Mouse (Mus musculus): Measurements from ENCODE around the gene Ddit4. TPM values are rescaled to one million over a fixed set of nuclear protein-coding genes. Genes with fewer than 3 reads are reported as not detected.
A peak's percentile ranks its signal among the peaks of the same experiment; 100 is the strongest.

The Ddit4 gene
- total and polyA plus RNA-seq, 3 experiments, result 39.5 to 136 (median 50.6) TPM

- H3K36me3 ChIP-seq (replicated peaks in 1 of 2; ENCODE audit: control insufficient read depth in 1 of 2, insufficient read depth in 1 of 2, low read length in 1 of 2), result peaks cover 8 to 21% of the 10 kb centered on the region in 2 experiments
- no peaks in the 10 kb centered on the region for H3K9me3 ChIP-seq (replicated peaks; ENCODE audit: low read length)
- no peaks in the 10 kb centered on the region for H3K27me3 ChIP-seq (replicated peaks)
- H3K9ac ChIP-seq (ENCODE audit: insufficient read depth, low read depth), result peak overlapping the region; percentile 63
- H3K4me3 ChIP-seq (replicated peaks in 1 of 3; ENCODE audit: low read depth in 2 of 3, low read length in 2 of 3, poor library complexity in 1 of 3), result peak overlapping the region in 2 of 3 experiments; percentile 24 to 96
- peak overlapping the region; percentile 47 for H3K4me2 ChIP-seq (ENCODE audit: insufficient read depth, low read depth, poor library complexity, severe bottlenecking)
- peaks cover 7 to 34% of the 10 kb centered on the region in 2 experiments for H3K4me1 ChIP-seq (ENCODE audit: control insufficient read depth in 1 of 2, insufficient read depth in 2 of 2)
- peaks cover 21% of the 10 kb centered on the region for H3K79me2 ChIP-seq (replicated peaks; ENCODE audit: control insufficient read depth, extremely low read depth, insufficient read depth, poor library complexity, severe bottlenecking)
- peak; percentile 54 for DNase-seq (ENCODE audit: extremely low read depth)
- peak; percentile 32; the same call in 1 of the 2 replicates for TF ChIP-seq BHLHE40 (IDR thresholded peaks at IDR 0.05; ENCODE audit: low read depth, low read length)
- TF ChIP-seq SMC3 (IDR thresholded peaks at IDR 0.05; ENCODE audit: low read depth, low read length), result no peak
- no peak for TF ChIP-seq JUND (conservative IDR thresholded peaks at IDR 0.05; ENCODE audit: low read depth, low read length)
- peak; percentile 48; the same call in 1 of the 2 replicates for TF ChIP-seq ETS1 (conservative IDR thresholded peaks at IDR 0.05; ENCODE audit: low read depth, low read length)
- TF ChIP-seq USF2 (conservative IDR thresholded peaks at IDR 0.05; ENCODE audit: low read depth, low read length), result no peak
- peak; percentile 13; the same call in 1 of the 2 replicates for TF ChIP-seq MAX (IDR thresholded peaks at IDR 0.05; ENCODE audit: low read length)
- no peak for TF ChIP-seq NRF1 (IDR thresholded peaks at IDR 0.05; ENCODE audit: low read depth, low read length)
- no peak for TF ChIP-seq ZC3H11A (IDR thresholded peaks at IDR 0.05; ENCODE audit: low read depth, low read length)
- TF ChIP-seq ZKSCAN1 (IDR thresholded peaks at IDR 0.05; ENCODE audit: borderline replicate concordance, low read depth, low read length), result no peak
- peak; percentile 26; the same call in 1 of the 2 replicates for TF ChIP-seq MYC (IDR thresholded peaks at IDR 0.05; ENCODE audit: low read depth, low read length)
- no peak; the same call in 1 of the 2 replicates for TF ChIP-seq USF1 (IDR thresholded peaks at IDR 0.05; ENCODE audit: low read depth, low read length)
- peak; percentile 64 for TF ChIP-seq MXI1 (IDR thresholded peaks at IDR 0.05; ENCODE audit: low read depth, low read length)
- no peak for TF ChIP-seq KAT2A (IDR thresholded peaks at IDR 0.05; ENCODE audit: insufficient replicate concordance, low read length)
- TF ChIP-seq GABPA (IDR thresholded peaks at IDR 0.05; ENCODE audit: insufficient replicate concordance, low read depth, low read length), result no peak
- no peak for TF ChIP-seq UBTF (IDR thresholded peaks at IDR 0.05; ENCODE audit: low read depth, low read length)
- 0 out of 2 replicates have a peak, but pooled peaks have one; percentile 29 for TF ChIP-seq TBP (conservative IDR thresholded peaks at IDR 0.05; ENCODE audit: low read depth, low read length)
- peak; percentile 50; the same call in 1 of the 2 replicates for TF ChIP-seq CHD2 (IDR thresholded peaks at IDR 0.05; ENCODE audit: low read length)
- TF ChIP-seq POLR2AphosphoS2 (IDR thresholded peaks at IDR 0.05; ENCODE audit: low read depth, low read length), result no peak
- TF ChIP-seq IRF4 (IDR thresholded peaks at IDR 0.05; ENCODE audit: low read depth, low read length), result no peak
- no peak for TF ChIP-seq EP300 (IDR thresholded peaks at IDR 0.05; ENCODE audit: low read length)
- no peak for TF ChIP-seq MAFK (IDR thresholded peaks at IDR 0.05; ENCODE audit: insufficient replicate concordance, low read length)
- no peak for TF ChIP-seq RCOR1 (conservative IDR thresholded peaks at IDR 0.05; ENCODE audit: low read depth, low read length)
- TF ChIP-seq CHD1 (IDR thresholded peaks at IDR 0.05; ENCODE audit: low read depth, low read length), result 0 out of 2 replicates have a peak, but pooled peaks have one; percentile 56
- peak overlapping the region; percentile 92 for H3K27ac ChIP-seq (ENCODE audit: insufficient read depth, low read depth)
- in situ Hi-C loops (cut with MboI; ENCODE audit: low pct_ligation_motif_present, low pct_unique_long_range_greater_than_20kb, low sequenced_read_pairs) (loop anchor here (5.0 kb wide), 1 partner anchor 56 kb away; no protein-coding TSS in a partner anchor), dilution Hi-C loops (cut with MboI; ENCODE audit: extremely low pct_ligation_motif_present, extremely low pct_unique_long_range_greater_than_20kb, low sequenced_read_pairs) (no loop called here)
Measured at GRCm38 (mm10) chr10:59952781-59953563, 1.3 kb upstream of the Ddit4 start.
